Mouse (Mus musculus) hematopoietic stem cell, adult 5-6 weeks (primary cell): Measurements from ENCODE around the gene D630039A03Rik. TPM values are rescaled to one million over a fixed set of nuclear protein-coding genes. Genes with fewer than 3 reads are reported as not detected.
A peak's percentile ranks its signal among the peaks of the same experiment; 100 is the strongest.

Experiments used
- ATAC-seq, 2 experiments: fragments of 125-278 bp in 1 of 2; replicated peaks in 1 of 2; 2 replicates each; pipeline ENCODE4 v1.8.0; 2016 to 2017; ENCODE audit warnings: inconsistent platforms in 2 of 2, mild to moderate bottlenecking in 2 of 2, moderate number of reproducible peaks in 2 of 2, low read depth in 1 of 2, moderate TSS enrichment in 1 of 2; ENCODE audit not compliant: low FRiP score in 2 of 2, poor library complexity in 2 of 2, severe bottlenecking in 2 of 2, insufficient read depth in 1 of 2, low TSS enrichment in 1 of 2
- total RNA-seq: library from RNA; stranded (forward); fragments of 172-1452, 232-1000 nt; gene quantifications from 2 replicates; pipeline ENCODE4 v1.2.3, GENCODE M21; 2017

D630039A03Rik gene
- total RNA-seq = 2.4 and 3.1 TPM in 2 replicates

DNA sequence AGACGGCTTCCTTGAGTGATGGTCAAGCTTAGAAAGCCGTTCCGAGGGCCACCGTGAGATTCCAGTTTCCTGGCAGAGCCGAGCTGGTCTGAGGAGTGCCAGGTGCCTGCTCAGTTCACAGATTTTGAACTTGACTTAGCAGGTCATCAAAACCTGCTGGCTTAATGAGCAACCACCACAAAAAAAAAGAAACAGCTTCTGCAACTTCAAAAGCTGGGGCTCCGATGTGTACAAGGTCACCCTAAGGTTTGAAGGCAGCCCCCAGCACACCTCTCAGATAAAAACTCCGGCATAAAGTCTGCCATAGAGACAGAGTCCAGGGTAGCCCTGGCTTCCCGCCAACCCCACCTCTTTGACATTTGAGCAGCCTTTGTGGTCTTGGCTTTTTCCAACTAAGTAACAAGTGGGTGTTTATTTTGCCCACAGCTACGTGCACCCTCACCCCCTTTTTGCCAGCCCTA is at the start of gene D630039A03Rik:
Gene D630039A03Rik (minus strand): TSS at position 97 of the 461 bp plus-strand sequence.
- peak; percentile 36 to 47; a peak in 3 of 4 replicates for ATAC-seq

DNA sequence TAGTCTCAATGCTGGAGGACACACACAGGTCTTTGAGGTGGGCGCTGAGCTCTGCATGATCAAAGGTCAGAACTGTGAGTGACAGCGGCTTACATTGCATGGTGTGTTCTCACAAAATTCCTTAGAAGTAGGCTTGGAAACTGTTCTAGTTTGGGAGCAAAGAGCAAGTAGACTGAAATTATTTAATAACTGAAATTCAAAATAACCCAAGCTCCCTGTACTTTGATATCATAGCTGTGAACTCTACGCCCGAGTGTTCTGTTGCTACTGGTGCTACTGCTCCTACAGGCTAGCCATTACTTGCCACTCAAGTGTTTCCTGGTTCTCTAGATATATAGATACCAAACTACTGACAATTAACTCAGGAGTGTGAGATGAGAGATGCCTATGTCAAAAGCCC is 49.4 kb upstream of the D630039A03Rik start:
- ATAC-seq = no peak

- ATAC-seq = no peak
These were observed 48.0 kb upstream of the D630039A03Rik start for GRCm38 (mm10) chr4:57964143-57964542.

DNA sequence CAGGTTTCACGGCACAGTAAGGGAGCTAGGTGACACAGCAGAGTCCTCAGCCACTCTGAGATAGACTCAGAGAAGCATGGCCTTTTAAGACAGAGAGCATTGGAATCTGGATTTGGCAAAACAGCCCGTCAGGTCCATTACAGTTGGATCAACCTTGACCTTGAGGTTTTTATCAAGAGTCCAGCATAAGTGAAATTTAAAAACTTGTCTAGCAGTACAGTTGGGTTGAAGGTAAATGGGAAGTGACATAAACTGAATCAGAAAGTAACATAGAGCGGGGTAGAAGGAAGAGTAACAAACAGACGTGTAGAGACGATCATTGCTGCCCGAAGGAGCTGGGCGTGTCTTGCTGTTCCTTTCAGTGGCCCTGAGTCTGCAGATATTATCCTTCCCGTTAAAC is 43.0 kb upstream of the D630039A03Rik start:
- ATAC-seq = no peak

- ATAC-seq = peak; percentile 8 to 20; a peak in 2 of 4 replicates
These were observed 42.0 kb upstream of the D630039A03Rik start for GRCm38 (mm10) chr4:57958098-57958497.

- ATAC-seq = no peak
These were observed 41.3 kb upstream of the D630039A03Rik start for GRCm38 (mm10) chr4:57957200-57958085.

- ATAC-seq = peak; percentile 84 to 89
These were observed 40.2 kb upstream of the D630039A03Rik start, which contains the start of gene Txn1 for GRCm38 (mm10) chr4:57956029-57956960. Gene Txn1 (minus strand): TSS chr4:57956411.

GRCm38 (mm10) chr4:57955544-57955958 is 39.5 kb upstream of the D630039A03Rik start:
- ATAC-seq = peak; percentile 24 to 27; a peak in 1 of 4 replicates

DNA sequence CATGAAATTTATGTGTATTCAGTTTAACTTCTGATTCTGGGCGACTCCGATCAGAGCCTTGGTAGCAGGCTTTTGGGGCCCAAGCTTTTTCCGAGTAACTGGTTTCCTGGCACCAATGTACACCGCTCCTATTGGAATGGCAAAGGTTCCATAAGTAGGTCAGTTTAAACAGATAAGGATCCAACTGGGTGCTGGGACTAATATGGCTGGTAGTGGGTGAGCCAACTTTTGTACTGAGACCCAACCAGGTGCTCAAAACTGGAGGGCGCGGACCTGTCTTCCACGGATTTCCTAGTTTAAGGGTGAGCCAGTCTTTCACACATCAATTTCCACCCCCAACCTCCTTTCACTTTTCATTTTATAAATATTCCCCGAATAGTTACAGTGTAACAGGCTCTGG is 38.9 kb upstream of the D630039A03Rik start:
- no peak for ATAC-seq

GRCm38 (mm10) chr4:57954580-57954979 is 38.5 kb upstream of the D630039A03Rik start:
- no peak for ATAC-seq

DNA sequence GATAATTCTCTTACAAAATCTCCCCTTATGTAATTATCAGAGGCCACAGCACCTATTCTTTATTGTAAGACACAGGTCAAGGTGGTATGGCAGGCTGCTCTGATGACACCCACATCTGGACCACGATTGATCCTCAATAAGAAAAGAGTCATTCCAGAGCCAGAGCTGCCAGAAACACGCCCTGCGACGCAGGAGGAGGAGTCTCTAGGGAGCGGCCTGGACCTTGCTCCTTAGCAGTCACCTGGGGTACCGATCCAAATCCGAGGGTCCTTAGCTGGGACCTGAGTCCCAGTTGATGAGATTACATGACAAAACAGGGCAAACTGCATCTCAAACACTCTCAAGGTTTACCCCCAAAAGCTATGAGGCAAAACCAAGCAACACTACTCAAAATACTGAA is 37.7 kb upstream of the D630039A03Rik start:
- no peak for ATAC-seq

DNA sequence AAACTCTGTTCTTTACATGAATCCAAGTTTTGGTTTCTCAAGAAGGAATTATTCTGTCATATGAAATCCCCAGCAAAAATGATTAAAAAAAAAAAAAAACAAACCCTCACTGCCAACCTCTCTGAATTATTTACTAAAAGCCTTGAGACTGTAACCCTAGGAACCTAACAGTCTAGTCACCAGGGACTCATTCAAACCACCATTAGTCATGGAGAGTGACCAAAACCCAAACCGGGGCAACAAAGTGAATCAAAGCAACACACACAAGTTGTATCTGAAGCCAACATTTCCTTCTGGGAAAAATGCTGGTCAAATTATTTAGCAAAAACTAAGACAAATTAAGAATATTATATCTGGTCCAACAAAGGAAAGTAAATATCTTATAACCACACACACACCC is 36.8 kb upstream of the D630039A03Rik start:
- no peak for ATAC-seq

DNA sequence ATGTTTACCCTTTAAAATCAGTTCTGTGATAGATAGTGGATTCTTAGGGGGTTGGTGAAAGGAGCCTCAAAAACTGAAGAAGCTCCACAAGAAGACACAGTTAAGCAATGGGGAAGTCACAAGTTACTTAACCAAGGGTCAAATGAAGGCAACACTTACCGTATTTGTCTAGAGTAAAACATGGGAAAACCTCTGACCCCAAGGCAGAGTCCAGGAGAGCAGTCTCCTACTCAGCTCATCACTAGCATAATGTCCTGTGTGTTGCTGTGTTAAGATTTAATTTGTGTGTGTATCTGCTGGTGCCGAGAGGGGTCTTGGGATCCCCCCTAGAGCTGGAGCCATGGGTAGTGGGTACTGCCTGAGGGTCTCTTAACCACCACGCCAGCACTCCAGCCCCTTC is 36.3 kb upstream of the D630039A03Rik start:
- ATAC-seq = no peak

GRCm38 (mm10) chr4:57949866-57950265 is 33.8 kb upstream of the D630039A03Rik start:
- no peak for ATAC-seq

- no peak for ATAC-seq
These were observed 31.4 kb upstream of the D630039A03Rik start for GRCm38 (mm10) chr4:57947476-57947875.

GRCm38 (mm10) chr4:57947036-57947435 is 30.9 kb upstream of the D630039A03Rik start:
- ATAC-seq = no peak

DNA sequence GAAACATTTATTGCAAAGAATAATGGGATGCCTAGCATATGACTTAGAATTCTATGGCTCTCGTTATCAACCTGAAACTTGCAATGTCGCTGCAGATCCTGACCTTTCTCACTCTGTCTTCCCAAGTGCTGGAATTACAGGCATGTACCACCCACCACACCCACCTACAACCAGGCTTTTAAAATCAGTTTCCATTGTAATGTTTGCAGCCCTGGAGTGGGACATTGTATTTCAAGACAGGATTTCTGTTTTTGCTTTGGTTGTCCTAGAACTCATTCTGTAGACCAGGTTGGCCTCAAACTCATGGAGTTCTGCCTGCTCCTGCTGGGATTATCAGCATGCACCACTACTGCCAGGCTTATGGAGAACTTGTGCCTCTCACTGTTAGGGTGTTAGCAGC is 26.8 kb upstream of the D630039A03Rik start:
- ATAC-seq = no peak

DNA sequence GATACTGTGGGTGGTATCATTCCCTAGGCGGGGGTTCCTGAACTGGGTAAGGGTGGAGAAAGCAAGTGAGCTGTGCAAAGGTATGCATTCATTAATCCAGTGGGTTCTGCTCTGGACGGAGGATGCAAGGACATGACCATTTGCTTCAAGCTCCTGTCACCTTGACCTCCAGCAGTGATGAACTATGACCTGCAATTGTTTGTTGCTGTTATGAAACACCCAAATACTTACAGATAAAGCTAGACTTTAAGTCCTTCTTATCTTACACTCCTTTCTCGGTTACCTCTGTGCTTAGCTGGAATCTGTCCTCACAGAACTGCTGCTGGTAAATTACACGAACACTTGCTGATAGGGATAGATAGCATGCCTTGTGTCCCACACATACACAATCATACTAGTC is 24.5 kb upstream of the D630039A03Rik start:
- no peak for ATAC-seq
